Mouse (Mus musculus): Measurements from ENCODE around the gene D930020B18Rik. TPM values are rescaled to one million over a fixed set of nuclear protein-coding genes. Genes with fewer than 3 reads are reported as not detected.

Gene D930020B18Rik
- polyA plus RNA-seq, 1 experiment from 2014 or later: 1.2 TPM

GRCm38 (mm10) chr10:121655907-121656306 is 14.5 kb downstream of the D930020B18Rik start:
- no peaks in the 10 kb centered on the region for H3K4me1 ChIP-seq (replicated peaks; ENCODE audit: control insufficient read depth, insufficient read depth)
- no peaks in the 10 kb centered on the region for H3K27me3 ChIP-seq (ENCODE audit: control insufficient read depth, insufficient read depth, low read length)
- H3K36me3 ChIP-seq (ENCODE audit: control insufficient read depth, insufficient read depth, low read length): no peaks in the 10 kb centered on the region
- DNase-seq (ENCODE audit: low spot score) (no peak), ATAC-seq (ENCODE audit: low FRiP score, low TSS enrichment) (no peak)
- H3K9me3 ChIP-seq (ENCODE audit: control insufficient read depth, low read length): no peaks in the 10 kb centered on the region
- no peak overlapping the region for H3K27ac ChIP-seq (replicated peaks)
- no peak overlapping the region for H3K9ac ChIP-seq (ENCODE audit: low read length)
- TF ChIP-seq CTCF (IDR thresholded peaks at IDR 0.05; ENCODE audit: low read depth) (no peak), EP300 (optimal IDR thresholded peaks at IDR 0.05) (no peak)
- 76% methylated on average over 4 of the region's 4 CpGs for WGBS
- H3K4me3 ChIP-seq (ENCODE audit: low read depth, low read length): no peak overlapping the region
- no peak overlapping the region for H3K4me2 ChIP-seq (replicated peaks; ENCODE audit: low read depth)

- Histone ChIP-seq H3K27ac (replicated peaks) (no peak overlapping the region), H3K9ac (ENCODE audit: low read length) (no peak overlapping the region), H3K4me2 (replicated peaks; ENCODE audit: low read depth) (no peak overlapping the region), H3K9me3 (ENCODE audit: control insufficient read depth, low read length) (no peaks in the 10 kb centered on the region), H3K4me3 (ENCODE audit: low read depth, low read length) (no peak overlapping the region), H3K36me3 (ENCODE audit: control insufficient read depth, insufficient read depth, low read length) (no peaks in the 10 kb centered on the region), H3K4me1 (replicated peaks; ENCODE audit: control insufficient read depth, insufficient read depth) (no peaks in the 10 kb centered on the region), H3K27me3 (ENCODE audit: control insufficient read depth, insufficient read depth, low read length) (no peaks in the 10 kb centered on the region)
- 80% methylated on average over 2 of the region's 2 CpGs for WGBS
- DNase-seq (ENCODE audit: low spot score) (no peak), ATAC-seq (ENCODE audit: low FRiP score, low TSS enrichment) (no peak)
- TF ChIP-seq CTCF (IDR thresholded peaks at IDR 0.05; ENCODE audit: low read depth) (no peak), EP300 (optimal IDR thresholded peaks at IDR 0.05) (no peak)
Measured at GRCm38 (mm10) chr10:121662711-121663110, 21.3 kb downstream of the D930020B18Rik start.

- H3K4me3 ChIP-seq (ENCODE audit: low read depth, low read length): no peak overlapping the region
- H3K27me3 ChIP-seq (ENCODE audit: control insufficient read depth, insufficient read depth, low read length): no peaks in the 10 kb centered on the region
- no peak for DNase-seq (ENCODE audit: low spot score)
- H3K9me3 ChIP-seq (ENCODE audit: control insufficient read depth, low read length): no peaks in the 10 kb centered on the region
- no peak for TF ChIP-seq EP300 (optimal IDR thresholded peaks at IDR 0.05)
- no peak for TF ChIP-seq CTCF (IDR thresholded peaks at IDR 0.05; ENCODE audit: low read depth)
- H3K4me2 ChIP-seq (replicated peaks; ENCODE audit: low read depth): no peak overlapping the region
- no peak overlapping the region for H3K27ac ChIP-seq (replicated peaks)
- 63% methylated on average over 13 of the region's 13 CpGs for WGBS
- H3K9ac ChIP-seq (ENCODE audit: low read length): no peak overlapping the region
- H3K36me3 ChIP-seq (ENCODE audit: control insufficient read depth, insufficient read depth, low read length): no peaks in the 10 kb centered on the region
- H3K4me1 ChIP-seq (replicated peaks; ENCODE audit: control insufficient read depth, insufficient read depth): no peaks in the 10 kb centered on the region
- ATAC-seq (ENCODE audit: low FRiP score, low TSS enrichment): no peak
Measured at GRCm38 (mm10) chr10:121663599-121663998, 22.2 kb downstream of the D930020B18Rik start.

- Histone ChIP-seq H3K4me1 (replicated peaks; ENCODE audit: control insufficient read depth, insufficient read depth) (no peaks in the 10 kb centered on the region), H3K4me3 (ENCODE audit: low read depth, low read length) (no peak overlapping the region), H3K27ac (replicated peaks) (no peak overlapping the region), H3K27me3 (ENCODE audit: control insufficient read depth, insufficient read depth, low read length) (no peaks in the 10 kb centered on the region), H3K4me2 (replicated peaks; ENCODE audit: low read depth) (no peak overlapping the region), H3K36me3 (ENCODE audit: control insufficient read depth, insufficient read depth, low read length) (no peaks in the 10 kb centered on the region), H3K9ac (ENCODE audit: low read length) (no peak overlapping the region), H3K9me3 (ENCODE audit: control insufficient read depth, low read length) (no peaks in the 10 kb centered on the region)
- no peak for TF ChIP-seq EP300 (optimal IDR thresholded peaks at IDR 0.05)
- no peak for TF ChIP-seq CTCF (IDR thresholded peaks at IDR 0.05; ENCODE audit: low read depth)
- no peak for ATAC-seq (ENCODE audit: low FRiP score, low TSS enrichment)
- no peak for DNase-seq (ENCODE audit: low spot score)
- WGBS: 48% methylated on average over 8 of the region's 8 CpGs
Measured at GRCm38 (mm10) chr10:121665631-121666145, 24.3 kb downstream of the D930020B18Rik start.

- Histone ChIP-seq H3K27me3 (ENCODE audit: control insufficient read depth, insufficient read depth, low read length) (no peaks in the 10 kb centered on the region), H3K9me3 (ENCODE audit: control insufficient read depth, low read length) (no peaks in the 10 kb centered on the region), H3K4me3 (ENCODE audit: low read depth, low read length) (no peak overlapping the region), H3K9ac (ENCODE audit: low read length) (no peak overlapping the region), H3K4me2 (replicated peaks; ENCODE audit: low read depth) (no peak overlapping the region), H3K27ac (replicated peaks) (no peak overlapping the region), H3K36me3 (ENCODE audit: control insufficient read depth, insufficient read depth, low read length) (no peaks in the 10 kb centered on the region), H3K4me1 (replicated peaks; ENCODE audit: control insufficient read depth, insufficient read depth) (no peaks in the 10 kb centered on the region)
- WGBS: 84% methylated on average over 10 of the region's 10 CpGs
- no peak for TF ChIP-seq EP300 (optimal IDR thresholded peaks at IDR 0.05)
- no peak for TF ChIP-seq CTCF (IDR thresholded peaks at IDR 0.05; ENCODE audit: low read depth)
- DNase-seq (ENCODE audit: low spot score): no peak
- no peak for ATAC-seq (ENCODE audit: low FRiP score, low TSS enrichment)
Measured at GRCm38 (mm10) chr10:121669103-121669502, 27.7 kb downstream of the D930020B18Rik start.

- ATAC-seq (ENCODE audit: low FRiP score, low TSS enrichment) (no peak), DNase-seq (ENCODE audit: low spot score) (no peak)
- Histone ChIP-seq H3K4me1 (replicated peaks; ENCODE audit: control insufficient read depth, insufficient read depth) (no peaks in the 10 kb centered on the region), H3K27me3 (ENCODE audit: control insufficient read depth, insufficient read depth, low read length) (no peaks in the 10 kb centered on the region), H3K4me3 (ENCODE audit: low read depth, low read length) (no peak overlapping the region), H3K9ac (ENCODE audit: low read length) (no peak overlapping the region), H3K9me3 (ENCODE audit: control insufficient read depth, low read length) (no peaks in the 10 kb centered on the region), H3K36me3 (ENCODE audit: control insufficient read depth, insufficient read depth, low read length) (no peaks in the 10 kb centered on the region), H3K4me2 (replicated peaks; ENCODE audit: low read depth) (no peak overlapping the region), H3K27ac (replicated peaks) (no peak overlapping the region)
- TF ChIP-seq CTCF (IDR thresholded peaks at IDR 0.05; ENCODE audit: low read depth): no peak
- TF ChIP-seq EP300 (optimal IDR thresholded peaks at IDR 0.05): no peak
- 59% methylated on average over 7 of the region's 7 CpGs for WGBS
Measured at GRCm38 (mm10) chr10:121677019-121677418, 35.6 kb downstream of the D930020B18Rik start.

Data from stomach, postnatal 0 days (tissue).